Mouse (Mus musculus): ENCODE results near the gene Sult2a5.

The Sult2a5 gene

GRCm38 (mm10) chr7:13623667-13624066 is at the start of gene Sult2a5:
Gene Sult2a5, plus strand, starts transcription at chr7:13623967.
- DNase-seq, result no peak
